Mouse (Mus musculus): Measurements from ENCODE around the gene Lsamp.
"Not testable (repeated sequence)": the region's sequence is repeated elsewhere in the genome, so short reads cannot be mapped to it uniquely, and the experiment has no call there.

The Lsamp gene

GRCm38 (mm10) chr16:41929546-41929945 is 1945.4 kb downstream of the Lsamp start:
- ATAC-seq (ENCODE audit: low TSS enrichment), result no peak

DNA sequence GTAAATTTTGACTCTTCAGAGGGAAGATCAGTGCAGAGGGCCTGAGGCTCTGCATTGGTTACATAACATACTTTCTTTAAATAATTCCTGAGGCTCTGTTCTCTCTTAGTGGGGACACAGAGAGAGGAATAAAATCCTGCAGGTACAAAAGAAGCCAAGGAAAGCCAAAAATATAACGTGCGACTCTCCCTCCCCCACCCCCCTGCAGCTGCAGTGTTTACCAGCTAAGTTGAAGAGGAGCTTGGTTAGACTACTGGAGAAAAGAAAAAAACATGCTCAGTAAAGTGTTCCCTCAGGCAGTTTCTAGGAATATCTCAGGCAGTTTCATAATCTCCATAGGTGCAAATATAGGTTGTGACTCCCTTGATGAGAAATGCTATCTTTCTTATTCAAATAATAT is 1951.5 kb downstream of the Lsamp start:
- peak; percentile 80 for ATAC-seq (ENCODE audit: low TSS enrichment)

- ATAC-seq (ENCODE audit: low TSS enrichment), result no peak
These were observed 1952.9 kb downstream of the Lsamp start for GRCm38 (mm10) chr16:41936908-41937595.

- no peak for ATAC-seq (ENCODE audit: low TSS enrichment)
These were observed 1953.4 kb downstream of the Lsamp start for GRCm38 (mm10) chr16:41937596-41937990.

- ATAC-seq (ENCODE audit: low TSS enrichment), result peak; percentile 74
These were observed 1954.1 kb downstream of the Lsamp start for GRCm38 (mm10) chr16:41938258-41938657.

DNA sequence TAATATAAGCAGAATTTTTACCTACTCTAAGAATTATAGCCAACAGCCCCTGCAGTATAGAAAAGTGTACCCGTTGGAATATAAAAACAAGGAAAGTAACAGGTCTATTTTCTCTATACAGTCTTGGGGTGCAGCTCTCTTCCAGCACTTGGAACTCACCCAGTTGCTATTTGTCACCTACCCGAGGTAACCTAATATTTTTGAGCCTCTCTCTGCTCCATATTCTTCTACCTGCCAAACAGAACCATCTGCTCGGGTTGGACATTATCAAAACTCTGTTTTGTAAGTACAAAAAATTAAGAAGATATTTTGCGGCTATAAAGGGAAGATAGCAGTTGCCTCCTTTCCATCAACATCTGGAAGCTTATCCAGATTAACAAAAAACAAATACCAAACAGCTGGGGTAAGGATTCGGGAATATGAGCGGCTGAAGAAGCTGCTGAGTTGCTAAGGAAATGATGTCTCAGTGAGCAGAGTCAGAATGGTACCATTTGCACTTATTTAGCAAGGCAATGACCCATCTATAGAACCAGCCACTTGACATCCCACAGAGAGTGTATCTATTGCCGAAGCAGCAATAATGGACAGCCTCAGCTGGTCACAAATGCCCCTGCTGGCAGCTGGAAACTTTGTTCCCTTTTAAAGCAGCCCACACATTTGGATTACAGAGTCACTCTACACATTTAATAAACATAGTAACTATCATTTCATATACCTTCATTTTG is 1957.6 kb downstream of the Lsamp start:
- ATAC-seq (ENCODE audit: low TSS enrichment), result no peak

- no peak for ATAC-seq (ENCODE audit: low TSS enrichment)
These were observed 1973.7 kb downstream of the Lsamp start for GRCm38 (mm10) chr16:41957811-41958210.

DNA sequence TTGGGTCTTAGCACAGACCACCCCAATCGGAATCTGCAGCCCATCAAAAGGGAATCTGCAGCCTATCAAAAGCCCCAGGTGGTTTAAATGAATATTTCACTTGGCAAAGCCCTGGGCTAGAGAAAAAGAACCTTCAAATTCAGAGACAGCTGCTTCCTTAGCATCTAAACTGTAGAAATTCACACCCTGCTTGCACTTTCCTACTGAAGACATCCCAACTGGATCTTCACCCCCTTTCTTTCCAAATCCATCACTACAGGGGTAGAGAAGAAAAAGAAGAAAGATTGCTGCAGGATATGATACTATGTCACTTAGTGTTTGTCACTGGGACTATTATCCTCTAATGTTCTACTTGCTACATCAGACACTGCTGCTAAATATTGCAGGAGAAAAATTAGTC is 1981.5 kb downstream of the Lsamp start:
- peak; percentile 75 for ATAC-seq (ENCODE audit: low TSS enrichment)

DNA sequence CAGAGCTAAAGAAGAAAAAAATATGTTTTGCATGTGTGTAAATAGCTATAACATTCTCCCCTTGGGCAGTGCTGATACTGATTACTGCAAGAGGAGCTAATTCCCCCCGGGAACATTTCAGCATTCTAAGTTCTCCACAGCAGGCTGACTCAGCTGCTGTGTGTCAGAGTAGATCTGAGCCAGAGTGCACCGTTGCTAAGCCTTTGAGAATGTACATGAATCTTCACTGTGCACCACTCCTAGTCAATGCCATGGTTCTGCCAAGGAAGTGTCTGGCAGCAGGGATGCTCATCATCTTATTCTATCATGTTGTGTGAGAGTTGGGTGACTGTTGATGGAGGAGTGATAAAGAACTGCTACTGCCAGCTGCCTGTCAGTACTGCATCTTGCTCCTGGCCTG is 1985.1 kb downstream of the Lsamp start:
- ATAC-seq (ENCODE audit: low TSS enrichment), result peak; percentile 86

DNA sequence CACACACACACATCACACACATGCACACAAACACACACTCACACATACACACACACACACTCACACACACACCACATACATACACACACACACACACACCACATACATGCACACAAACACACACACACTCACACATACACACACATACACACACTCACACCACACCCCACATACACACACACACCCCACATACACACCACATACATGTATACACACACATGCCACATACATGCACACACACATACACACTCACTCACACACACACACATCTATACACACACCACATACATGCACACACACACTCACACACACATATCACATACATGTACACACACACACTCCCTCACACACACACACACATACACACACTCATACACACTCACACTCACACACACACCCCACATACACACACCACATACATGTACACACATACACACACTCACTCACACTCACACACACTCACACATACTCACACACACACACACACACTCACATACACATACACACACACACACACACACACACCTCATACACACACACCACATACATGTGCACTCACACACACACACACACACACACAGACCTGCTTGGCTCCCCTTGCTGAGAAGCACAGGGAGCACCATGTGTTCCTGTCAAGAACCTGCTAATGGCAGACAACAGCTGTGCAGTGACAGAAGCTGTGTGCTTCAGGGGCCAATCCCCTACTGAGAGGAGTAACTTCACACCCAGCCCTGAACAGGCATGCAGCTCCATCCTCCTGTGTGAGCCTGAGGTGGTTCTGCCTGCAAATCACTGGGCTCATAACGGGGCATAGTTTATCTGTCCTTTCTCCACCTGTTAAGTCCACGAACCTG is 1990.9 kb downstream of the Lsamp start:
- ATAC-seq (ENCODE audit: low TSS enrichment), result no peak

DNA sequence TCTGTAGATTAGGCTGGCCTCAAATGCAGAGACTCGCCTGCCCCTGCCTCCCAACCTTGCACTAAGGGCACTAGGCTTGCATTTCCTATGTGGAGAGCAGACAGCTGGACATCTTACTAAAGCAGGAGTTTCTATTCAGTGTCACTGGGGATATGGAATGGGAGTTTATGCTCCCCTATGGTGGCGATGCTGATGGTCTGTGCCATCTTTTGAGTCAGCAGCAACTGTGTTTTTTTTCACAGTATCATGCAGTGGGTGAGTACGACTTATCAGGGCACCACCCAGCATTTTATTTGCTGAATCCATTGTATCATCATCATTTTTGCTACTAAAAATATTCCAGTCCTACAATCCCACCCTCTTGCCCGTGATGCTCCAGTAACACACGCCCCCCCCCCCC is 1992.7 kb downstream of the Lsamp start:
- ATAC-seq (ENCODE audit: low TSS enrichment), result peak; percentile 78

GRCm38 (mm10) chr16:41996956-41997355 is 2012.8 kb downstream of the Lsamp start:
- ATAC-seq (ENCODE audit: low TSS enrichment), result peak; percentile 84

GRCm38 (mm10) chr16:42002925-42003324 is 2018.8 kb downstream of the Lsamp start:
- peak; percentile 89 for ATAC-seq (ENCODE audit: low TSS enrichment)

- not testable (repeated sequence) for ATAC-seq (ENCODE audit: low TSS enrichment)
These were observed 2019.3 kb downstream of the Lsamp start for GRCm38 (mm10) chr16:42003506-42003905.

DNA sequence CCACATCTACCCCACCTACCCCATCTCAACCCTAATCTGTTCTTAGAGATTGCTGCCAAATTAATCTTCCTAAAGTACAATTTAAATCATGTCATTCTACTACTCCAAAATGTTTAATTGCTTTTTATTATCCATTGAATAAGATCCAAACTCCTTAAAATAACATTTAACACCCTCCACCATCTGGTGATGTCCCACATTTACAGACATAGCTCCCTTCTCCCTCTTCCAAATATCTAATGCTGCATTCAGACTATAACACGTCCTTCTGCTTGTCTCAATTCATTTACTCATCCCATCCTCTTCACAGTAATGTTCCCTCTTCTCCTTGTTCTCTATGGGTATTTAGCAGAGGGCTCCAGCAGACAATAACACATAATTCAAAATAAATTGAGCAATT is 2020.0 kb downstream of the Lsamp start:
- peak; percentile 91 for ATAC-seq (ENCODE audit: low TSS enrichment)

DNA sequence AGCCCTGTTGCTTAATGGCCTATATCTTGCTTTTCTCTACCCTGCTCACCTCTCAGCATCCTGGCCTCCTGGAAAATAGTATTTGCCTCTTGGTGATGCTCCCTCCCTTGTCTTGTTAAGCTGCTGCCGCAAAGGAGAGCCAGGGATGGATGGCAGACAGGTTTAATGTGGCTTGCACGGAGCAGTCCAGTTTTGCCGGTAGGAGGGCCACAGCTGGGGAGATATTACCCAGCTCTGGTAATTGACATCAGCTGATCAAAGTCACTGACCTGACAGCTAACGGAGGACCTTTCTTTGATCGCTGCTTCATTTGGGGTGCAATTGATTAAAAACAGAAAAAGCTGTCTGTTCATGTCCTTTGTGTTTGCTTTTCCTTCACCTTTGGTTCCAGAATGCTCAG is 2030.8 kb downstream of the Lsamp start:
- no peak for ATAC-seq (ENCODE audit: low TSS enrichment)

DNA sequence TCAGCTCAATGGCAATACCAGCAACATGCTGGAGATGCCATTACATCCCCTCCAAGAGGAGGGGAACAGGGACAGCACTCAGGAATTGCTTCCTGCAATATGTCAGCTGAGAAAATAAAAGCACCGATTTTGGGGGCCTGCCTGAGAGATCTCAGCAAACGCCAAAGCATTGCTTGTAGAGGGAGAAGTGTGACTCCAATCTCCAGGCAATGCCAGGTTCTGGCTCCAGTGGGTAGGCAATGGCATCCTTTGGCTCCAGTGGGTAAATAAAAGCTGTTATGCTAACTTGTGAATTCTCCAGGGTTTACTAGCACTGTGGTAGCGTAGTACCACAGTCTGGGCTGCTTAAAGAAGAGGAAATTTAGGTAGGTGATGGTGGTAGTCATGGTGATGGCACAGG is 2031.3 kb downstream of the Lsamp start:
- ATAC-seq (ENCODE audit: low TSS enrichment), result peak; percentile 33; the same call in 1 of the 2 replicates

DNA sequence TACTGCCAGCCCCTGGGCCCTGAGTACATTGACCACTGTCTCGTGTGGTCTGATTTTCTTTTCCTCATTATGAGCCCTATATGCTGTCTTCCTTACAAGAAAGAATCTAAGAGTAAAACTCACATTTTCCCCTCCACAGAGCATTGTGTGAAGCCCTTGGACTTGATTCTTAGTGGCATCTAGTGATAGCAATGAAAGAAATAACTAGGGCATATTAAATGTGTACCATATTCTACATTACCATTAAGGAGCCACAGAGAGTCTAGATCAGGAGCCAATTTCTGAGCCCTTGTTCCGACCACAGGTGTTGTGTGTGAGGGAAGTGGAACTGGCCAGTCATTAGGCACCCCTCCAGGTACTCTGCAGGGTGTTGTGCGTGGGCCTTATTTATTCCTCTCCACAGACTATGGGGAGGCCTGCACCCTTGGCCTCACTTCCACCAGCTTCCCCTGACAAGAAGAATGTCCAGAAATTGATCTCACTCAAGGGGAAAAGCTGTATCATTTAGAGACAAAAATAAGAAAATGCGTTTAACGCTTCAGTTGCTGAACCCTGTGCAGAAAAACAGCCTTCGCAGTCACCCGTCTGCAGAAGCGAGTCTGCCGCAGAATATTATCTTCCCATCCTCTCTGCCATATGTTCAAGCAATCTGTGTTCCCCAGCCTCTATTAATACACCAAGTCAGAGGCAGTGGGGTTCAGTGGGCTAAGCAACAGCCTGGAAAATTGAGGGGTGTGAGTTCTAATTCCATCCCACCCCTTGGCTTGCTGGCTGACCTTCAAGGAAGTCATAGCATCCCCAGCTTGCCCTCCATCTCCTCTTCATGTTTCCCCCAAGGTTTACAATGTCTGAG is 2032.9 kb downstream of the Lsamp start:
- peak; percentile 48; the same call in 1 of the 2 replicates for ATAC-seq (ENCODE audit: low TSS enrichment)

DNA sequence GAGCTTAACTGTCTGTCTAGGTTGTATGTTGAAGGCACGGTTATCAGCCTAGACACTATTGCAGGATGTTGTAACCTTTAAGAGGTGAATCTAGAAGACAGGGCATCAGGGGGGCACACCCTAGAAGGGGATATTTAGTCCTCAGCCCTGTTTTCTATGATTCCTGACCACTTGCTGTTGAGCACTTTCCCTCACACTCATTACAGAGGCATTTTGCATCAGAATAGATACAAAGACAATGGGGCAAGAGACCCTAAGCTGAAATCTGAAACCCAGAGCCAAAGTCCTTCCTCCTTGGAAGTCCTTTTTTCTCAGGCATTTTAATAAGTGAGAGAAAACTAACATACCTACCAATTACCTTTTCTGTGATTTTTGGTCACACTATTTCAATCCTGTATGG is 2038.4 kb downstream of the Lsamp start:
- ATAC-seq (ENCODE audit: low TSS enrichment), result no peak

DNA sequence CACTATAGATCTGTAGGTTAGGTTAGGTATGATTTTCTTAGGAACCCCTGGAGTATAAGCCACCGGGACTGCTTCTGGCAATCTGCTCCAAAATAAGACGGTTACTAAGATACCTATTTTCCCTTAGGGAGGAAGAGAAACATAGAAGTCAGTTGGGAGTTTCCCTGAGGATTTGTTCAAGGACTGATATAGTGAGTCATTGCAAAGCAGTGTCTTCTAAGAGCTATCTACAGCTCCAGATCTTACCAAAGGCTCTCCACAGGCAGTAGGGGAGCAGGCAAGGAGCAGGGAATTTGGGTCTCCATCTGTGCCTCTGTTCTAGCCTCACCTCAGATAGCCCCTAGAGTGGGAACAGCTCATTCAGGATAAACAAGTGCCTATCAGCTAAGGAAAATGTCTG is 2047.9 kb downstream of the Lsamp start:
- peak; percentile 88 for ATAC-seq (ENCODE audit: low TSS enrichment)

GRCm38 (mm10) chr16:42033449-42033848 is 2049.3 kb downstream of the Lsamp start:
- peak; percentile 87 for ATAC-seq (ENCODE audit: low TSS enrichment)
